Mouse (Mus musculus) c-Kit-positive CD71-positive TER-119-positive erythroid progenitor cells, embryonic 14.5 days (primary cell): ENCODE results near the gene Sv2a.

ENCODE experiments used
- DNase-seq: peaks from one replicate; pipeline ENCODE4 v3.0.0-alpha.2; 2013; ENCODE audit warnings: low spot score

The Sv2a gene

DNA sequence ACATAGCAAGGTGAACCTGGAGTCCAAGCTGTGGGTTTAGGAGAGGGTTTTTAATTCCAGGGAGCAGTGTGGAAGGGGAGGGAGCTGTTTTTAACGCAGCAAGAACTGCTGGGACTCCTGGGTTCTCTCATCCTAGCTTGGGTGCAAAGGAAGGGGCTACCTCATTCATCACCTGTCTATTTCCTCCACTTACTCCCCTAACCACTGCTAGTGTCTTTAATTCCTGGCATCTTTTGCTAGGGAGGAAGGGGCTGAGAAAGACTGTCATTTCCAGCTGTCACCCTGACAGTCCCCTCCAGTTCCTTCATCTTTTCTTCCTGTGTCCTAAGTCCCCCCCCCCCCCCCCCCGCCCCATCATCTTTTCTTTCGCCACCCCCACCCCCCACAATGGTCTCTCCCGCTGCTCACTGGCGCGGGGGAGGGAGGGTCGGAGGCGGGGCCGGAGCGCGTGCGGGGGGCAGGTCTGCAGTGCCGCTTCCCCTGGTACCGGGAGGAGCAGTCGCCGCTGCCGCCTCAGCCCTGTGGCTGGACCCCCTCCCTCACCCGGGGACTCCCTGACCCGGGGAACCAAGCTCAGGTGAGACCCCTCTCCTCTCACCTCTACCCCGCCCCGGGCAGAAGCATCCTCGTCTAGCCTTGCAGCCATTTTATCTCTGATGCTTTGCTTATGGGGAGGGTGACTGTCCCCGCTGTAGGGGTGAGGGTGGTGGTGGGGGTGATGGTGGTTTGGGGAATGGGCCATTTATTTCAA is at the start of gene Sv2a:
Sv2a (plus strand) TSS at position 425 of the 751 bp plus-strand sequence.
- DNase-seq = no peak

- no peak for DNase-seq
Observed at GRCm38 (mm10) chr3:96132478-96132877, 48.5 kb upstream of the Sv2a start.

DNA sequence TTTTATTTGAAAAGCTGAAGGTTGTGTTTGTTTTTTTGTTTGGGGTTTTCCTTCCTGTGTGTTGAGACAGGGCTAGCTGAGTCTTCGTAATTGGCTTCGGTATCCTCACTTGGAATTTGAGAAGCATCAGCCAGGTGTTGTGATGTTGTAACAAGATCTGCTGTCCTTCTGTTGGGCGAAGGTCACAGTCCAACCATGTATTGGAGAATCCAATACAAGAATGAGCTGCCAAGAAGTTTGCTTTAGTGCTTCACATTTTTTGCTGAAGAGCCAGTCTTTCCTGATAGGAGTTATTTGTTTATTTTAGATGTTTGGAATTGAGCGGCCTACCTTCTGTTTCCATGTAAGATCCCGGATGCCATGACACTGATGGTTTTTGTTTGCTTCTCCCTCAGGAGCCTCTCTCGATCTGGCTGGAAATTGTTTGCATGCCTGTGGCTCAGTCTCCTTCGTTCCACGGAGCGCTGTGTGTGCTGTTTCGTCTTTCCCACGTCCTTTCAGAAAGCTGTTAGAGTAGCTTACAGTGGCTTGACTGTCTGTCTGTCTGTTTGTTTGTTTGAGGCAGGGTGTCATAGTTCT is 47.5 kb upstream of the Sv2a start:
- DNase-seq = no peak

- DNase-seq = no peak
Observed at GRCm38 (mm10) chr3:96135011-96135410, 45.9 kb upstream of the Sv2a start.

GRCm38 (mm10) chr3:96147950-96148349 is 33.0 kb upstream of the Sv2a start:
- peak; percentile 65 for DNase-seq

DNA sequence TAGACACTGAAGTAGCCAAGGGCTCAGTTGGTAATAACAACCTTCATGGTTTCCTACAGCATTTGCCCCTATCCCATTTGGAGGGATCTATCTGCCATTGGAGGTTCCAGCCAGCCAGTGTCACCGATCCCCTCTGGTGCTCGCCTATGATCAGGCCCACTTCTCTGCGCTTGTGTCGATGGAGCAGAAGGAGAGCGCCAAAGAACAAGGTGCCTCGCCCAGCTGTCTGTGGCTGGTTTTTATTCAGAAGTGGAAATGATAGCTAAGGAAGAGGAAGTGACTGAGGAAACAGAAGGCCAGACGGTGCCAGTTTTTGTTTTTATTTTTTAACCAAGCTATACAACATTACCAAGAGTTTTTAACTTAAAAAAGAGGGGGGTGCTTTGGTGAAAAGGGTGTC is 29.1 kb upstream of the Sv2a start:
- DNase-seq = no peak

DNA sequence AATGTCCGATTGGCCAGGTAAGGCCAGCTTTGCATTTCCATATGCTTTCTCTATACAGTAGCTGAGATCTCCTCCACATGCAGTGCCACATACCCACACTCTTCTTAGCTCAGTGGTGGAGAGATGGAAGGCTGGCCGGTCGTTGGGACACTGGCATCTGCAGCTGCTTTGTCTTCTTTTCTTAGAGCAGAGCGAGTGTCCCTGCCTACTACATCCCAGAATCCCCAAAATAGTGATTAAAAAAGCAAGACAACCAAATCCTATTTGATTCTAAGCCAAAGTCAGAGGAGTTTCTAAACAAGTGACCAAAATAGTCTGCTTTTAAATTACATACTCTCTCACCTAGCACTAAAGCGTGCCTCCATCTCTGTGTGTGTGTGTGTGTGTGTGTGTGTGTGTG is 28.3 kb upstream of the Sv2a start:
- DNase-seq = no peak

DNA sequence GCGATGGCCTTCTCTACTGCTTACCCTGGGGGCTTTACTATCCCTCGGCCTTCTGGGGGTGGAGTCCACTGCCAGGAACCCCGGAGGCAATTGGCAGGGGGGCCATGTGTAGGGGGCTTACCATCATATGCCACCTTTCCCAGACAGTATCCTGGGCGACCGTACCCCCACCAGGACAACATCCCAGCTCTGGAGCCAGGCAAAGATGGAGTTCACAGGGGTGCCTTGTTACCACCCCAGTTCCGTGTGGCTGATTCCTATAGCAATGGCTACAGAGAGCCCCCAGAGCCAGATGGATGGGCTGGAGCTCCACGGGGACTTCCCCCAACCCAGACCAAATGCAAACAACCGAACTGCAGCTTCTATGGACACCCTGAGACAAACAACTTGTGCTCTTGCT is 25.4 kb upstream of the Sv2a start:
- DNase-seq = no peak

DNA sequence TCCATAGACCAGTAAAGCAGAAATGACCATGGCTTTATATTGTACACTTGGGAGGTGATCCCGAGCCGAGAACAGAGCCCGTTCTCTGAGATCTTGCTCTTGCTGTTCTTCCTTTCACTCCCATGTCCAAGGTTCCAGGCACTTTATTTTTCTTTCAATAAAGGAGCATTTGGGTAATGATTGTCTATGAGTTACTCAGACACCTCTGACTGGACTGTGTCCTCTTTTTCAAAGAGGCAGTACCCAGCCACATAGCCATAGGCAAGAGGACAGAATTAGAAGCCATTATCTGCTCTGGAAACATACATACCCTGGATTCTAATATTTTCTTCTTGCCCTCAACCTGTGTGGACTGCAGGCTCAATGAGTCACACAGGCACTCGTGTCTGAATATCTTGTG is 21.1 kb upstream of the Sv2a start:
- no peak for DNase-seq

GRCm38 (mm10) chr3:96160222-96160802 is 20.6 kb upstream of the Sv2a start:
- DNase-seq = no peak

- no peak for DNase-seq
Observed at GRCm38 (mm10) chr3:96160803-96161516, 20.0 kb upstream of the Sv2a start.

GRCm38 (mm10) chr3:96161869-96162840 is 18.8 kb upstream of the Sv2a start, which contains the start of gene Mtmr11:
TSS of gene Mtmr11 (plus strand) at chr3:96162004.
- no peak for DNase-seq

DNA sequence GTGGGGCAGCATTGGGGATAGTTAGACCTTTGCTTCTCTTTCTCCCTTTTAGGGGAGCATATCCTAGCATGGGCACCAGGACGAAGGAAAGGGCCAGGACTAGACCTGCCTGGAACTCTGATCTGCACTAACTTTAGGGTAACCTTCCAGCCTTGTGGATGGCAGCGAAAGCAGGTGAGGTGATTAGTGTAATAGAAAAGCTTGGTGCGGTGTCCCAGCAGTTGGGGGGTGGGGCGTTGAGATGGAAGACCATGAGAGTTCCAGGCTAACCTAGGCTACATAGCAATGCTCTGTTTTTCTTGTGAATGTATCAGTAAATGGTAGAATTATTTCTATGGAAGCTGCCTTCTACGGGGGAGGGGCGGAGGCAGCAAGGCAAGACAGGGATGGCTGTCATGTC is 17.9 kb upstream of the Sv2a start:
- DNase-seq = no peak

- DNase-seq = no peak
Observed at GRCm38 (mm10) chr3:96168466-96169158, 12.3 kb upstream of the Sv2a start.

- DNase-seq = no peak
Observed at GRCm38 (mm10) chr3:96170276-96170675, 10.7 kb upstream of the Sv2a start.

DNA sequence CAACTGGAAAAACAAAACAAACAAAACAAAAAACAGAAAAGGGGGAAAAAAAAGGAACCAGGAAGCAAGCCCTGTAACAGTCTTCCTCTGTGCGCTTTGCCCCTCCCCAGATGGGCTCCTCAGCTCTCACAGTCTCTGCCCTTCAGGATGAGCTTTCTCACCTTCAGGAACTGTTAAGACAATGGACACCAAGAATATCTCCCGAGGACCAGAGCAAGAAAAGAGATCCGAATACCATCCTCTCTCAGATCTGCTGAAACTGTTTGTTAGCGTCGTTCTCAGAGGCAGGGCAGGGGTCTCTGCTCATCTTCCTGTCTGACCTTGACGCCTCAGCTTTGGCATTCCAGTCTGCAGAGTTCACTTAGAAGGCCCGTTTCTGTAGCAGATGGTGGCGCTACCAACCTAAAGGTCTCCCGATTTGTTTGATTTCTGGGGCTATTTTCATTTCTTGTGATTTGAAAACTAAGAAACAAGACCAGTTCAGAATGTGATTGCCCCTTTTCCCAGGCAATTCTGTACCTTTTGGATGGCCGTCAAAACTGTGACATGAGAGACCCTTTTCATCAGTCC is 9.9 kb upstream of the Sv2a start:
- DNase-seq = no peak

- no peak for DNase-seq
Observed at GRCm38 (mm10) chr3:96171583-96172196, 9.3 kb upstream of the Sv2a start.

GRCm38 (mm10) chr3:96172197-96173178 is 8.5 kb upstream of the Sv2a start, which contains the start of gene Sf3b4:
TSS of gene Sf3b4 (plus strand) at chr3:96172332.
- DNase-seq = peak; percentile 86

DNA sequence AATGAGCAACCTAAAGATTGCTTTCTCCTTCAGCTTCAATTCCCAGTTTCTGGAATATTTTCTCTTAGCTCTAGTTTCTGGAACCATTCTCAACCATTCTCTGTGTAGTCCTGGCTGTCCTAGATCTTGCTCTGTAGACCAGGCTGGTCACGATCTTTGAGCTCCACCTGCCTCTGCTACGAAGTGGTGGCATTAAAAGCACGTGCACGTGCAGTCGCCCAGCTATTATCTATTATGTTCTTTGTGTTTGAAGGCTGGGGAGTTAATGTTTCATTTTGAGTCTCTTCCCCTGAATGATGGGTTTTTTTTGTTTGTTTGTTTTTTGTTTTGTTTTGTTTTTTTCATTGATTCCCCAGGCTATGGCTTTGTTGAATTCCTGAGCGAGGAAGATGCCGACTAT is 7.8 kb upstream of the Sv2a start:
- peak; percentile 20 for DNase-seq
